Mouse (Mus musculus): ENCODE measurements around the gene C2cd4c. TPM values are rescaled to one million over a fixed set of nuclear protein-coding genes. Genes with fewer than 3 reads are reported as not detected.

The C2cd4c gene
- polyA plus RNA-seq, 1 experiment from 2014 or later: not detected

GRCm38 (mm10) chr10:79623950-79624349 is 10.1 kb upstream of the C2cd4c start:
- ATAC-seq (ENCODE audit: low read depth): no peak
- H3K9me3 ChIP-seq (ENCODE audit: control insufficient read depth, low read length): no peaks in the 10 kb centered on the region
- H3K36me3 ChIP-seq (ENCODE audit: control insufficient read depth, insufficient read depth, low read length): no peaks in the 10 kb centered on the region
- H3K9ac ChIP-seq (ENCODE audit: low read length): no peak overlapping the region
- no peaks in the 10 kb centered on the region for H3K4me1 ChIP-seq (replicated peaks; ENCODE audit: control insufficient read depth, insufficient read depth, low read length)
- WGBS: 55% methylated on average over 12 of the region's 12 CpGs
- H3K4me2 ChIP-seq (ENCODE audit: low read depth, low read length): no peak overlapping the region
- no peak overlapping the region for H3K27ac ChIP-seq (ENCODE audit: low read length)
- no peak overlapping the region for H3K4me3 ChIP-seq (ENCODE audit: low read length)
- no peaks in the 10 kb centered on the region for H3K27me3 ChIP-seq (ENCODE audit: control insufficient read depth, insufficient read depth, low read depth, low read length)

DNA sequence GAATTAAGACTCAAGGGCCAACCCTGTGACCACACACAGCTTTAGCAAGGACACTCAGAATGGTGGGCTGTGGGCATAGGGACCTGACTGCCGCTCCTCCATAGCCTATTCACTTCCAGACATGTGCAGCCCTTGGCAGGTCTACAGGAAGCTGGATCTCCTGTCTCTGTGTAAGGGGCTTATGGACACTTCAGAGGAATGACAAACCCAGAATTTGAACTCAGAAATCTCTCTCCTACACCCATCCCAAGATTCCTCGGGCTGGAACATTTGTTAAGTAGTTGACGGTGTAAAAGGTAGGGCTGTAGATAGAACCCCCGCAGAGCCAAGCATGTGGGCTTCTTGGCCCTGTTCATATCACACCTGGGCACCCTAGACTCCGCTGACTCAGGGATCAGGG is 2.6 kb upstream of the C2cd4c start:
- no peaks in the 10 kb centered on the region for H3K36me3 ChIP-seq (ENCODE audit: control insufficient read depth, insufficient read depth, low read length)
- no peak overlapping the region for H3K4me3 ChIP-seq (ENCODE audit: low read length)
- WGBS: 84% methylated on average over 5 of the region's 5 CpGs
- H3K27ac ChIP-seq (ENCODE audit: low read length): no peak overlapping the region
- ATAC-seq (ENCODE audit: low read depth): no peak
- H3K9me3 ChIP-seq (ENCODE audit: control insufficient read depth, low read length): no peaks in the 10 kb centered on the region
- H3K4me1 ChIP-seq (replicated peaks; ENCODE audit: control insufficient read depth, insufficient read depth, low read length): peaks cover 14% of the 10 kb centered on the region
- no peak overlapping the region for H3K9ac ChIP-seq (ENCODE audit: low read length)
- H3K27me3 ChIP-seq (ENCODE audit: control insufficient read depth, insufficient read depth, low read depth, low read length): peaks cover 26% of the 10 kb centered on the region
- no peak overlapping the region for H3K4me2 ChIP-seq (ENCODE audit: low read depth, low read length)

DNA sequence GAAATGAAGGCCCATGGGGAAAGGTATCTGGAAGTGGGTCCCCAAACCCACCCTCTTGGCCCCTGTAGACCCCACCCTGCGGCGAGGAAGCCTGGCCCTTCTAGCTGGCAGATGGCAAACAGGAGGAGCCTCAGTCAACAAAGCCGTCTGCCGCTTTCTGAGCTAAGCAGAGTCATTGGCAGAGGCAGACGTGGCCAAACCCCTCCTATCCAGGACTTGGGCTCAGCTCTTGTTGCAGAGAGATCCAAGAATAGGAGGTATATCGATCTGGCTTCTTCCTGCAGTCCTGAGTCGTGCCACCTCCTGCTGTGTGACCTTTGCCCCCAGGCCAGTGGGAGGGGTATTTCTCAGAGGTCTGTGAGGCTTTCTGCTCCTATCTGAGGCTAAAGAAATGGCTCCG is 2.0 kb upstream of the C2cd4c start:
- peaks cover 30% of the 10 kb centered on the region for H3K27me3 ChIP-seq (ENCODE audit: control insufficient read depth, insufficient read depth, low read depth, low read length)

GRCm38 (mm10) chr10:79614305-79614643 is 449 bp upstream of the C2cd4c start:
- H3K4me1 ChIP-seq (replicated peaks; ENCODE audit: control insufficient read depth, insufficient read depth, low read length): peaks cover 14% of the 10 kb centered on the region
- H3K4me2 ChIP-seq (ENCODE audit: low read depth, low read length): peak overlapping the region; percentile 99
- H3K4me3 ChIP-seq (ENCODE audit: low read length): peak overlapping the region; percentile 59
- H3K27ac ChIP-seq (ENCODE audit: low read length): no peak overlapping the region
- H3K9me3 ChIP-seq (ENCODE audit: control insufficient read depth, low read length): no peaks in the 10 kb centered on the region
- no peak overlapping the region for H3K9ac ChIP-seq (ENCODE audit: low read length)
- H3K27me3 ChIP-seq (ENCODE audit: control insufficient read depth, insufficient read depth, low read depth, low read length): peaks cover 33% of the 10 kb centered on the region
- H3K36me3 ChIP-seq (ENCODE audit: control insufficient read depth, insufficient read depth, low read length): no peaks in the 10 kb centered on the region
- 63% methylated on average over 1 of the region's 1 CpGs for WGBS
- ATAC-seq (ENCODE audit: low read depth): peak; percentile 31; the same call in 1 of the 2 replicates

More for the DNA sequence above, 2.0 kb upstream of the C2cd4c start:
- Histone ChIP-seq H3K4me2 (ENCODE audit: low read depth, low read length) (no peak overlapping the region), H3K36me3 (ENCODE audit: control insufficient read depth, insufficient read depth, low read length) (no peaks in the 10 kb centered on the region), H3K4me1 (replicated peaks; ENCODE audit: control insufficient read depth, insufficient read depth, low read length) (peaks cover 14% of the 10 kb centered on the region), H3K9me3 (ENCODE audit: control insufficient read depth, low read length) (no peaks in the 10 kb centered on the region), H3K9ac (ENCODE audit: low read length) (no peak overlapping the region), H3K27ac (ENCODE audit: low read length) (no peak overlapping the region), H3K4me3 (ENCODE audit: low read length) (no peak overlapping the region)
- WGBS: 10% methylated on average over 8 of the region's 8 CpGs
- no peak for ATAC-seq (ENCODE audit: low read depth)

GRCm38 (mm10) chr10:79612192-79613135 is 1.4 kb downstream of the C2cd4c start:
- Histone ChIP-seq H3K4me3 (ENCODE audit: low read length) (peak overlapping the region; percentile 12; the same call in 1 of the 2 replicates), H3K9me3 (ENCODE audit: control insufficient read depth, low read length) (no peaks in the 10 kb centered on the region), H3K4me1 (replicated peaks; ENCODE audit: control insufficient read depth, insufficient read depth, low read length) (peaks cover 14% of the 10 kb centered on the region), H3K9ac (ENCODE audit: low read length) (peak overlapping the region; percentile 41; the same call in 1 of the 2 replicates), H3K36me3 (ENCODE audit: control insufficient read depth, insufficient read depth, low read length) (no peaks in the 10 kb centered on the region), H3K27me3 (ENCODE audit: control insufficient read depth, insufficient read depth, low read depth, low read length) (peaks cover 33% of the 10 kb centered on the region), H3K27ac (ENCODE audit: low read length) (no peak overlapping the region), H3K4me2 (ENCODE audit: low read depth, low read length) (peak overlapping the region; percentile 41)
- ATAC-seq (ENCODE audit: low read depth): no peak
- WGBS: 7% methylated on average over 51 of the region's 51 CpGs

- peaks cover 33% of the 10 kb centered on the region for H3K27me3 ChIP-seq (ENCODE audit: control insufficient read depth, insufficient read depth, low read depth, low read length)
- H3K4me1 ChIP-seq (replicated peaks; ENCODE audit: control insufficient read depth, insufficient read depth, low read length): peaks cover 14% of the 10 kb centered on the region
- H3K36me3 ChIP-seq (ENCODE audit: control insufficient read depth, insufficient read depth, low read length): no peaks in the 10 kb centered on the region
- no peak for ATAC-seq (ENCODE audit: low read depth)
- no peak overlapping the region for H3K4me2 ChIP-seq (ENCODE audit: low read depth, low read length)
- H3K27ac ChIP-seq (ENCODE audit: low read length): no peak overlapping the region
- no peak overlapping the region for H3K9ac ChIP-seq (ENCODE audit: low read length)
- H3K9me3 ChIP-seq (ENCODE audit: control insufficient read depth, low read length): no peaks in the 10 kb centered on the region
- no peak overlapping the region for H3K4me3 ChIP-seq (ENCODE audit: low read length)
- 29% methylated on average over 5 of the region's 5 CpGs for WGBS
These were observed 2.5 kb downstream of the C2cd4c start for GRCm38 (mm10) chr10:79611296-79611695.

DNA sequence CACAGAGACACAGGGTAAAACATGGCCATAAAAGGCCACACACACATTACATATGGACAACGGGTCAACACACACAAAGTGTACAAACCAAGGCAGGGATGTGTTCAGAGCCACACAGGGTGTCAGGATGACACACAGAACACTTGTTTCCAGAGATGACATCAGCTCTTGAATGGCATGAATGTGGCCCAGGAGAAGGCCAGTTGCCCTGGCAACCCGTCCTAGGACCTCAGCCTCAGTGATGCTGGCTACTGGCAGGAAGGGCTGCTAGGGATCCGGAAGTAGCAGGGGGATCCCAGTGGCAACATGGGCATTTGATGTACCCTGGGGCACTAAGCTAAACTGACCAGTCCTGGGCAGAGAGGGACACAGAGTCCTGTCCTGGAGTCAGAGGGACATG is 4.5 kb downstream of the C2cd4c start:
- Histone ChIP-seq H3K27me3 (ENCODE audit: control insufficient read depth, insufficient read depth, low read depth, low read length) (peaks cover 29% of the 10 kb centered on the region), H3K36me3 (ENCODE audit: control insufficient read depth, insufficient read depth, low read length) (no peaks in the 10 kb centered on the region)
- WGBS: 65% methylated on average over 3 of the region's 3 CpGs

GRCm38 (mm10) chr10:79607892-79608291 is 5.9 kb downstream of the C2cd4c start:
- Histone ChIP-seq H3K4me1 (replicated peaks; ENCODE audit: control insufficient read depth, insufficient read depth, low read length) (peaks cover 7% of the 10 kb centered on the region), H3K27me3 (ENCODE audit: control insufficient read depth, insufficient read depth, low read depth, low read length) (peaks cover 21% of the 10 kb centered on the region), H3K4me2 (ENCODE audit: low read depth, low read length) (no peak overlapping the region), H3K9ac (ENCODE audit: low read length) (no peak overlapping the region), H3K36me3 (ENCODE audit: control insufficient read depth, insufficient read depth, low read length) (no peaks in the 10 kb centered on the region), H3K27ac (ENCODE audit: low read length) (no peak overlapping the region), H3K4me3 (ENCODE audit: low read length) (no peak overlapping the region), H3K9me3 (ENCODE audit: control insufficient read depth, low read length) (no peaks in the 10 kb centered on the region)
- WGBS: 38% methylated on average over 2 of the region's 2 CpGs
- no peak for ATAC-seq (ENCODE audit: low read depth)

More for the DNA sequence above, 4.5 kb downstream of the C2cd4c start:
- no peak overlapping the region for H3K27ac ChIP-seq (ENCODE audit: low read length)
- H3K9ac ChIP-seq (ENCODE audit: low read length): no peak overlapping the region
- no peak overlapping the region for H3K4me3 ChIP-seq (ENCODE audit: low read length)
- H3K9me3 ChIP-seq (ENCODE audit: control insufficient read depth, low read length): no peaks in the 10 kb centered on the region
- H3K4me2 ChIP-seq (ENCODE audit: low read depth, low read length): no peak overlapping the region
- peaks cover 14% of the 10 kb centered on the region for H3K4me1 ChIP-seq (replicated peaks; ENCODE audit: control insufficient read depth, insufficient read depth, low read length)
- ATAC-seq (ENCODE audit: low read depth): no peak

DNA sequence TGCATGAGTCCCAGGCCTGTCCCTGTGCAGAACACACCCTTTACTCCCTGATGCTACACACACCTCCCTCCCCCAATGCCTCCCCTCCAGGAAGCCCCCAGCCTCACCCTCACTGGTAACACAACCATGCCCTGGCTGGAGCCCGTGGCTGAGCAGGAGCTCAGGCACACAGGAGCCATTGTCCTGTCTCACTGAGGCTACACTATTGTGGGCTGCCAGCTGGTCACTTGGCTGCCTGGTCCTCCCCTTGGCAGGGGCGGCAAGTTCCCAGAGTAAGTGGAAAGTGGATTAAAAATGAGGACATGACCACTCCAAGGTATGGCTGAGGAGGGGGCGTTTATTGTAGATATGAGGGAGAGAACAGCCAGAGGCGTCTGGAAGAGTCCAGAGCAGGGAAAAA is 7.3 kb downstream of the C2cd4c start:
- no peak overlapping the region for H3K4me3 ChIP-seq (ENCODE audit: low read length)
- WGBS: 56% methylated on average over 4 of the region's 4 CpGs
- H3K9ac ChIP-seq (ENCODE audit: low read length): no peak overlapping the region
- H3K36me3 ChIP-seq (ENCODE audit: control insufficient read depth, insufficient read depth, low read length): no peaks in the 10 kb centered on the region
- no peak overlapping the region for H3K27ac ChIP-seq (ENCODE audit: low read length)
- no peak overlapping the region for H3K4me2 ChIP-seq (ENCODE audit: low read depth, low read length)
- H3K4me1 ChIP-seq (replicated peaks; ENCODE audit: control insufficient read depth, insufficient read depth, low read length): no peaks in the 10 kb centered on the region
- H3K9me3 ChIP-seq (ENCODE audit: control insufficient read depth, low read length): no peaks in the 10 kb centered on the region
- no peak for ATAC-seq (ENCODE audit: low read depth)
- H3K27me3 ChIP-seq (ENCODE audit: control insufficient read depth, insufficient read depth, low read depth, low read length): peaks cover 9% of the 10 kb centered on the region

All from lung, embryonic 16.5 days (tissue).